Mouse (Mus musculus) testis, adult 2 months (tissue): ENCODE measurements at regions not wholly inside any gene's neighbourhood (a gene's known extent, or its start where the extent isn't known, plus 50 kb on each side); places are given as distances from the start of the nearest gene placed in this dataset.
"Not testable (repeated sequence)": the region's sequence is repeated elsewhere in the genome, so short reads cannot be mapped to it uniquely, and the experiment has no call there.

ENCODE experiments used
- H3K27ac ChIP-seq: fragments of 200-500 bp; 2 replicates; pipeline ENCODE4 v1.5.1; 2012; ENCODE audit warnings: low read depth, low read length; ENCODE audit not compliant: control insufficient read depth, insufficient read depth
- H3K27me3 ChIP-seq: fragments of 200-500 bp; 2 replicates; pipeline ENCODE4 v1.6.1; 2012; ENCODE audit warnings: mild to moderate bottlenecking, low read length, moderate library complexity; ENCODE audit not compliant: control insufficient read depth, insufficient read depth
- H3K36me3 ChIP-seq: fragments of 200-500 bp; 2 replicates; pipeline ENCODE4 v1.6.1; 2012; ENCODE audit warnings: mild to moderate bottlenecking, low read length; ENCODE audit not compliant: control insufficient read depth, insufficient read depth
- H3K4me1 ChIP-seq: fragments of 200-500 bp; 2 replicates; pipeline ENCODE4 v1.6.1; 2012; ENCODE audit warnings: low read length; ENCODE audit not compliant: control insufficient read depth, insufficient read depth
- H3K4me3 ChIP-seq: fragments of 200-500 bp; 2 replicates; pipeline ENCODE4 v1.5.1; 2012; ENCODE audit warnings: low read depth, mild to moderate bottlenecking, low read length, moderate library complexity, mixed read lengths; ENCODE audit not compliant: control insufficient read depth
- CTCF ChIP-seq: fragments of 200-500 bp; IDR thresholded peaks from 2 replicates; pipeline ENCODE4 v1.5.1; 2012; ENCODE audit warnings: low read depth, mild to moderate bottlenecking, inconsistent platforms, low read length, moderate library complexity; ENCODE audit not compliant: control insufficient read depth, insufficient read depth, insufficient replicate concordance
- POLR2A ChIP-seq: fragments of 200-500 bp; IDR thresholded peaks from 2 replicates; pipeline ENCODE4 v1.6.1; 2012; ENCODE audit warnings: low read depth, mild to moderate bottlenecking, inconsistent platforms, low read length, moderate library complexity; ENCODE audit not compliant: control insufficient read depth

DNA sequence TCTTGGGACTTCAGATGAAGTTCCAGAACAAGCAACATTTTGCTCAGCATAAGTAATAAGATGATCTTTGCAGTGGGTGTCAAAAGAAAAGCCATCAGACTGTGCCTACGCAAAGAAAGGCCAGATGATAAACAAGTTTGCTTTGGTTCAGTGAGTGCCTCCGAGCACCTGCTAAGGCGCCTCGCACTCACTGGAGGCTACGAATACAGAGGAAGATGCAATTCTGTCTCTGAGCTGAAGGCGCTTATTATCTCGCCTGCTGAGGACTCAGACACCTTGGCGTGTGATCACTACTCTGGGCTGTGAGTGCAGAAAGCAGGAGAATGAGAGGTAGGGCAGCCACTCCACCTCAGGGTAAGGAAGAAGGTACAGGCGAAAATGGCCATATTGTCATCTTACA, 82.7 kb upstream of the Dyrk2 start:
- TF ChIP-seq POLR2A (no peak), CTCF (no peak)
- Histone ChIP-seq H3K4me1 (no peaks in the 10 kb centered on the region; the same call in 1 of the 2 replicates), H3K4me3 (no peak overlapping the region), H3K36me3 (no peaks in the 10 kb centered on the region), H3K27me3 (no peaks in the 10 kb centered on the region), H3K27ac (no peak overlapping the region)

DNA sequence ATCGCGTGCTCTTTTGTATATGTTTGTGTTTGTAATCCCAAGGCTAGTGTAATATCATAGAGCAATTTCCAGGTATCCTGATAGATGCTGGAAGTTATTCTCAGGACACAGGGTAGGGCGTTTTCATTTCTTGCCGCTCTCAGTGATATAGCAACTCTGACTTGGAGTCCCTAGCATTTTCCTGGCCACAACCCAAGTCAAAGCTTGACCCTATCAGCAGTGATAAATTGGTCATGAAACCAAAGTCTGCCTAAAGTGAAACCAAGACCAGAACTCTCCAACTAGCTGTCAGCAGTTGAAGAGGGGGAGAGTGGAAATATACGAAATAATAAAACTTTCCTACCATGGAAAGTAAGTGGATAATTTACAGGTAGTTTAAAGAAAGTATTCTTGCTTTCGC, 77.7 kb upstream of the Dyrk2 start:
- Histone ChIP-seq H3K27me3 (no peaks in the 10 kb centered on the region), H3K36me3 (no peaks in the 10 kb centered on the region), H3K27ac (no peak overlapping the region), H3K4me3 (no peak overlapping the region), H3K4me1 (no peaks in the 10 kb centered on the region)
- TF ChIP-seq POLR2A (no peak), CTCF (no peak)

GRCm38 (mm10) chr10:118947016-118947674, 77.1 kb upstream of the Dyrk2 start:
- no peak overlapping the region for H3K4me3 ChIP-seq
- H3K4me1 ChIP-seq, result no peaks in the 10 kb centered on the region
- no peaks in the 10 kb centered on the region for H3K36me3 ChIP-seq
- H3K27me3 ChIP-seq, result no peaks in the 10 kb centered on the region
- no peak overlapping the region for H3K27ac ChIP-seq
- TF ChIP-seq CTCF (no peak), POLR2A (no peak)

GRCm38 (mm10) chr10:118927316-118927715, 57.3 kb upstream of the Dyrk2 start:
- Histone ChIP-seq H3K4me1 (no peaks in the 10 kb centered on the region), H3K4me3 (no peak overlapping the region), H3K27ac (no peak overlapping the region), H3K36me3 (no peaks in the 10 kb centered on the region), H3K27me3 (no peaks in the 10 kb centered on the region)
- no peak for TF ChIP-seq POLR2A
- TF ChIP-seq CTCF, result no peak

GRCm38 (mm10) chr10:118923473-118924185, 53.6 kb upstream of the Dyrk2 start:
- Histone ChIP-seq H3K4me3 (no peak overlapping the region), H3K27me3 (no peaks in the 10 kb centered on the region), H3K27ac (no peak overlapping the region), H3K4me1 (no peaks in the 10 kb centered on the region), H3K36me3 (no peaks in the 10 kb centered on the region)
- TF ChIP-seq CTCF (no peak), POLR2A (no peak)

DNA sequence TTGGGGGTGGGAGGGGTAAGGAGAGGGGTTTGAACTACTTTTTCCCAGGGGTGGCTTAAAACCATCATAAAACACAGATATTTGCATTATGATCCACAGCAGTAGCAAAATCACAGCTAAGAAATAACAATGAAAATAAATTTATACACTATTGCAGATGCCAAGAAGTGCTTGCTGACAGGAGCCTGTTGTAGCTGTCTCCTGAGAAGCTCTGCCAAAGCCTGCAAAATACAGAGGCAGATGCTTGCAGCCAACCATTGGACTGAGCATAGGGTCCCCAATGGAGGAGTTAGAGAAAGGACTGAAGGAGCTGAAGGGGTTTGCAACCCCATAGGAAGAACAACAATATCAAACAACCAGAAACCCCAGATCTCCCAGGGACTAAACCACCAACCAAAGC, 52.1 kb upstream of the Dyrk2 start:
- H3K4me1 ChIP-seq, H3K36me3 ChIP-seq, H3K27ac ChIP-seq, H3K27me3 ChIP-seq, H3K4me3 ChIP-seq: not testable (repeated sequence)
